Mouse (Mus musculus) lung, embryonic 16.5 days (tissue): Measurements from ENCODE around the gene Olfr519. TPM values are rescaled to one million over a fixed set of nuclear protein-coding genes. Genes with fewer than 3 reads are reported as not detected.

Experiments
- ATAC-seq: fragments of 200-750 bp; cut with Nextera tagmentation; 2 replicates; pipeline ENCODE4 v1.8.0; 2017; ENCODE audit warnings: low read depth, mild to moderate bottlenecking, moderate library complexity
- H3K27ac ChIP-seq: fragments of 300-500 bp; sonication (generic); 2 replicates; pipeline ENCODE4 v1.5.1; 2014; ENCODE audit warnings: mild to moderate bottlenecking, control low read depth, low read length
- H3K27me3 ChIP-seq: fragments of 300-500 bp; sonication (generic); 2 replicates; pipeline ENCODE4 v1.6.1; 2014; ENCODE audit warnings: low read depth, low read length, mixed read lengths; ENCODE audit not compliant: control insufficient read depth, insufficient read depth
- H3K36me3 ChIP-seq: fragments of 300-500 bp; sonication (generic); 2 replicates; pipeline ENCODE4 v1.6.1; 2014; ENCODE audit warnings: low read length; ENCODE audit not compliant: control insufficient read depth, insufficient read depth
- H3K4me1 ChIP-seq: fragments of 300-500 bp; sonication (generic); replicated peaks from 2 replicates; pipeline ENCODE4 v1.6.1; 2014; ENCODE audit warnings: low read length, mixed read lengths; ENCODE audit not compliant: control insufficient read depth, insufficient read depth
- H3K4me2 ChIP-seq: fragments of 300-500 bp; sonication (generic); 2 replicates; pipeline ENCODE4 v1.6.1; 2014; ENCODE audit warnings: low read depth, low read length, control low read depth
- H3K4me3 ChIP-seq: fragments of 300-500 bp; sonication (generic); 2 replicates; pipeline ENCODE4 v1.5.1; 2014; ENCODE audit warnings: mild to moderate bottlenecking, low read length, control low read depth
- H3K9ac ChIP-seq: fragments of 300-500 bp; sonication (generic); 2 replicates; pipeline ENCODE4 v1.6.1; 2014; ENCODE audit warnings: low read length, control low read depth
- H3K9me3 ChIP-seq: fragments of 300-500 bp; sonication (generic); 2 replicates; pipeline ENCODE4 v1.6.1; 2016; ENCODE audit warnings: low read length; ENCODE audit not compliant: control insufficient read depth
- WGBS: fragments of 180-500 bp; shearing (Covaris S2); extraction: QIAGEN DNeasy Blood & Tissue Kit; methylation state at CpG from one replicate; pipeline ENCODE4 v1.1.7; 2014; 5-methylcytosine and 5-hydroxymethylcytosine counted together
- polyA plus RNA-seq: library from polyadenylated mRNA; unstranded; fragments of >200 nt; fragmentation: Nextera tagmentation; extraction: Ambion mirVana; gene quantifications from 2 replicates; pipeline ENCODE4 v1.2.1, GENCODE M21; 2015

The Olfr519 gene
- polyA plus RNA-seq, 1 experiment from 2014 or later, result not detected

- Histone ChIP-seq H3K4me2 (no peak overlapping the region), H3K4me3 (no peak overlapping the region), H3K9ac (no peak overlapping the region), H3K4me1 (no peaks in the 10 kb centered on the region), H3K36me3 (no peaks in the 10 kb centered on the region), H3K27me3 (no peaks in the 10 kb centered on the region), H3K9me3 (no peaks in the 10 kb centered on the region), H3K27ac (no peak overlapping the region)
- 71% methylated on average over 11 of the region's 11 CpGs for WGBS
- no peak for ATAC-seq
These were observed 34.3 kb upstream of the Olfr519 start for GRCm38 (mm10) chr7:108928280-108929188.

GRCm38 (mm10) chr7:108927043-108927442 is 32.8 kb upstream of the Olfr519 start:
- no peak overlapping the region for H3K9ac ChIP-seq
- no peak overlapping the region for H3K27ac ChIP-seq
- WGBS, result 60% methylated on average over 4 of the region's 4 CpGs
- H3K27me3 ChIP-seq, result no peaks in the 10 kb centered on the region
- H3K4me2 ChIP-seq, result no peak overlapping the region
- no peaks in the 10 kb centered on the region for H3K36me3 ChIP-seq
- no peaks in the 10 kb centered on the region for H3K4me1 ChIP-seq
- no peak overlapping the region for H3K4me3 ChIP-seq
- no peak for ATAC-seq
- no peaks in the 10 kb centered on the region for H3K9me3 ChIP-seq

- 77% methylated on average over 2 of the region's 2 CpGs for WGBS
- Histone ChIP-seq H3K4me2 (no peak overlapping the region), H3K4me1 (no peaks in the 10 kb centered on the region), H3K9me3 (no peaks in the 10 kb centered on the region), H3K4me3 (no peak overlapping the region), H3K36me3 (no peaks in the 10 kb centered on the region), H3K9ac (no peak overlapping the region), H3K27ac (no peak overlapping the region), H3K27me3 (no peaks in the 10 kb centered on the region)
- ATAC-seq, result no peak
These were observed 9.7 kb upstream of the Olfr519 start for GRCm38 (mm10) chr7:108903969-108904368.

- Histone ChIP-seq H3K4me2 (no peak within 1 kb of the TSS), H3K9ac (no peak within 1 kb of the TSS), H3K9me3 (no peaks in the 10 kb centered on the region), H3K27me3 (no peaks in the 10 kb centered on the region), H3K27ac (no peak within 1 kb of the TSS), H3K36me3 (no peaks in the 10 kb centered on the region), H3K4me1 (no peaks in the 10 kb centered on the region), H3K4me3 (no peak within 1 kb of the TSS)
- ATAC-seq, result no peak
- WGBS, result 66% methylated on average over 4 of the region's 4 CpGs
These were observed 9.3 kb downstream of the Olfr519 start, which contains the start of gene Olfr518 for GRCm38 (mm10) chr7:108884906-108885305. TSS of gene Olfr518 (minus strand) at chr7:108885006.

- H3K9ac ChIP-seq, result no peak within 1 kb of the TSS
- no peak within 1 kb of the TSS for H3K4me3 ChIP-seq
- H3K27ac ChIP-seq, result no peak within 1 kb of the TSS
- no peaks in the 10 kb centered on the region for H3K4me1 ChIP-seq
- H3K36me3 ChIP-seq, result no peaks in the 10 kb centered on the region
- H3K4me2 ChIP-seq, result no peak within 1 kb of the TSS
- 61% methylated on average over 2 of the region's 2 CpGs for WGBS
- no peaks in the 10 kb centered on the region for H3K27me3 ChIP-seq
- H3K9me3 ChIP-seq, result no peaks in the 10 kb centered on the region
- no peak for ATAC-seq
These were observed 21.9 kb downstream of the Olfr519 start, which contains the start of gene Olfr517 for GRCm38 (mm10) chr7:108872279-108872678. TSS of gene Olfr517 (minus strand) at chr7:108872379.

- Histone ChIP-seq H3K9me3 (no peaks in the 10 kb centered on the region), H3K4me3 (no peak within 1 kb of the TSS), H3K36me3 (no peaks in the 10 kb centered on the region), H3K4me1 (no peaks in the 10 kb centered on the region), H3K27ac (no peak within 1 kb of the TSS), H3K4me2 (no peak within 1 kb of the TSS), H3K9ac (no peak within 1 kb of the TSS), H3K27me3 (no peaks in the 10 kb centered on the region)
- ATAC-seq, result no peak
- 83% methylated on average over 2 of the region's 2 CpGs for WGBS
These were observed 43.8 kb downstream of the Olfr519 start, which contains the start of gene Olfr516 for GRCm38 (mm10) chr7:108850429-108850828. TSS of gene Olfr516 (minus strand) at chr7:108850529.

Other genes starting within 250 kb of the Olfr519 start
- 0.04 TPM in 1 of 2 replicates, not detected in the other for gene Olfr509, start 242.5 kb downstream of the Olfr519 start, polyA plus RNA-seq
- gene Olfr510, start 228.0 kb downstream of the Olfr519 start, polyA plus RNA-seq, result not detected in 2 replicates
- not detected in 2 replicates for gene Olfr512, start 181.1 kb downstream of the Olfr519 start, polyA plus RNA-seq
- gene Olfr513, start 143.4 kb downstream of the Olfr519 start, polyA plus RNA-seq, result not detected in 2 replicates
- not detected in 2 replicates for gene Olfr514, start 68.4 kb downstream of the Olfr519 start, polyA plus RNA-seq
- not detected in 2 replicates for gene Olfr516, start 43.9 kb downstream of the Olfr519 start, polyA plus RNA-seq
- not detected in 2 replicates for gene Olfr517, start 22.0 kb downstream of the Olfr519 start, polyA plus RNA-seq
- gene Olfr518, start 9.4 kb downstream of the Olfr519 start, polyA plus RNA-seq, result not detected in 2 replicates
- gene Nlrp10, start 35.8 kb upstream of the Olfr519 start, polyA plus RNA-seq, result 1.0 and 1.1 TPM in 2 replicates
- gene Eif3f, start 40.0 kb upstream of the Olfr519 start, polyA plus RNA-seq, result 79.4 and 80.3 TPM in 2 replicates
- gene Tub, start 55.9 kb upstream of the Olfr519 start, polyA plus RNA-seq, result 1.3 and 1.7 TPM in 2 replicates
- gene Ric3, start 188.9 kb upstream of the Olfr519 start, polyA plus RNA-seq, result 1.5 and 1.8 TPM in 2 replicates